Mouse (Mus musculus) testis, postnatal 14 days (tissue): ENCODE data around the gene Capn8.

ENCODE experiments used
- DNase-seq: peaks from one replicate; pipeline ENCODE4 v3.0.0; 2021; ENCODE audit warnings: low spot score

Gene Capn8

GRCm38 (mm10) chr1:182564408-182565120 lies at the start of gene Capn8:
Gene Capn8, plus strand, starts transcription at chr1:182565007.
- no peak for DNase-seq

- DNase-seq, result peak; percentile 54
Observed at GRCm38 (mm10) chr1:182516758-182517676, 47.8 kb upstream of the Capn8 start, which contains the start of gene Capn2. Gene Capn2, minus strand, starts transcription at chr1:182517608.

GRCm38 (mm10) chr1:182517677-182518011 lies 47.2 kb upstream of the Capn8 start:
- DNase-seq, result no peak

GRCm38 (mm10) chr1:182518143-182518680 lies 46.6 kb upstream of the Capn8 start:
- DNase-seq, result no peak

- DNase-seq, result no peak
Observed at GRCm38 (mm10) chr1:182518811-182519210, 46.0 kb upstream of the Capn8 start.

- no peak for DNase-seq
Observed at GRCm38 (mm10) chr1:182519341-182519740, 45.5 kb upstream of the Capn8 start.

GRCm38 (mm10) chr1:182520091-182520937 lies 44.5 kb upstream of the Capn8 start:
- DNase-seq, result peak; percentile 27

GRCm38 (mm10) chr1:182520938-182521500 lies 43.8 kb upstream of the Capn8 start:
- DNase-seq, result no peak

GRCm38 (mm10) chr1:182522961-182523360 lies 41.8 kb upstream of the Capn8 start:
- DNase-seq, result no peak

GRCm38 (mm10) chr1:182523692-182524091 lies 41.1 kb upstream of the Capn8 start:
- no peak for DNase-seq

- no peak for DNase-seq
Observed at GRCm38 (mm10) chr1:182525601-182526000, 39.2 kb upstream of the Capn8 start.

GRCm38 (mm10) chr1:182527261-182527766 lies 37.5 kb upstream of the Capn8 start:
- DNase-seq, result no peak

- DNase-seq, result no peak
Observed at GRCm38 (mm10) chr1:182527921-182528858, 36.6 kb upstream of the Capn8 start.

GRCm38 (mm10) chr1:182533583-182533982 lies 31.2 kb upstream of the Capn8 start:
- no peak for DNase-seq

- no peak for DNase-seq
Observed at GRCm38 (mm10) chr1:182535080-182535481, 29.7 kb upstream of the Capn8 start.

- DNase-seq, result peak; percentile 46
Observed at GRCm38 (mm10) chr1:182539023-182539940, 25.5 kb upstream of the Capn8 start.

- no peak for DNase-seq
Observed at GRCm38 (mm10) chr1:182542110-182542509, 22.7 kb upstream of the Capn8 start.

GRCm38 (mm10) chr1:182543136-182543535 lies 21.7 kb upstream of the Capn8 start:
- no peak for DNase-seq

- DNase-seq, result no peak
Observed at GRCm38 (mm10) chr1:182543906-182544305, 20.9 kb upstream of the Capn8 start.
